Mouse (Mus musculus): ENCODE results near the gene Pdcd1lg2.

The Pdcd1lg2 gene

DNA sequence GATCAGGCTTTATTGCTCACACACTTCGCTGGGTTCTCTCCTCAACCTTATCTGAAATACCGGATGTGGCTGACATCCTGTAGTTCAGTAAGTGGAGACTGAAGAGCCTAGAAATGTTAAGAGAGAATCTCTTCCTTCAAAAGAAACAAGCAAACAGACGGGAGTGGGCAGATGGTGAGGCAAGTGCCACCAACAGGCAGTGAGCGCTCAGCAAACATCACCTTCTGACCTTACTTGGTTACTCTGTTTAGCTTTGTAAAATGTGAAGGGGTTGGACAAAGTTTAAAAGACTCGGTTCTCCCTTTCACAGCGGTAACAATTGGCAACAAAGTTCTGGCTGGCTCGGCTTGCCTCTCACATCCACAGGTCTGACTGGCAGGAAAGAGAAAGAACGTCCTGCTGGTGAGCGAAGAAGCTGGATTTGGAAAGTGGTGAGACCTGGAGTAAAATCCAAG lies 8.0 kb downstream of the Pdcd1lg2 start:
- DNase-seq (ENCODE audit: low read depth, low spot score) = no peak

DNA sequence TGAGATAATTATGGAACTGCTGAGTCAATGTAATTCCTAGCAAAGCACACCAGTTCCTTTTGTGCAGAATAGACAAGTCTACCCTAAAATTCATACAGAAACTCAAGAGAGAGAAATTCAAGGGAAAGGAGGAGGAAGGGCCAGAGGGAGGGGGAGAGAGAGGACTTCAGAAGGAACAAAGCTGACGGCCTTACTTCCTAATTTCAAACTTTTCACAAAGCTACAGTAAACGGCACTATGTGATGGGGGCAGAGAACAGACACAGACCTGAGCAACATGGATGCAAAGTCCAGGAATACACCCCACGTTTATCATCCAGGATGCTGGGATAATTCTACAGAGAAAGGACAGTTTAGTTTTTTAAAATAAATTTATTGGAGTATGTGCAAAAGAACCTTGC lies 8.8 kb downstream of the Pdcd1lg2 start:
- no peak for DNase-seq (ENCODE audit: low read depth, low spot score)

DNA sequence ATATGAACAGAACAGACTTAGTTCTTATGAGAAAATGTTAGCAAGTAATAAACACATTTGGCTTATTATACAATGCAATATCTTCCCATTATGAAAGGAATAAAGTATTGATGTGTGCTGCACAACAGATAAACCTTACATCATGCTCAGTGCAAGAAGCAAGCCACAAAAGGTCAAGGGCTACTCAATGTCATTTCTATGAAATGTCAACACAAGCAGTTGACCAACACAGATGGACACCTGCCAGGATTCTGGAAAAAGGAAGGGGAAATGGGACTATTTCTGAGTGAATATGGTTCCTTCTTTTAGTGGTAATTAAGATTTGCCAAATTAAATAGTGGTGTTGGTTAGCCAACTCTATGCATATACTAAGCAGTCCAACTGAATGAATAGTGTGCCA lies 9.2 kb downstream of the Pdcd1lg2 start:
- DNase-seq (ENCODE audit: low read depth, low spot score) = no peak

DNA sequence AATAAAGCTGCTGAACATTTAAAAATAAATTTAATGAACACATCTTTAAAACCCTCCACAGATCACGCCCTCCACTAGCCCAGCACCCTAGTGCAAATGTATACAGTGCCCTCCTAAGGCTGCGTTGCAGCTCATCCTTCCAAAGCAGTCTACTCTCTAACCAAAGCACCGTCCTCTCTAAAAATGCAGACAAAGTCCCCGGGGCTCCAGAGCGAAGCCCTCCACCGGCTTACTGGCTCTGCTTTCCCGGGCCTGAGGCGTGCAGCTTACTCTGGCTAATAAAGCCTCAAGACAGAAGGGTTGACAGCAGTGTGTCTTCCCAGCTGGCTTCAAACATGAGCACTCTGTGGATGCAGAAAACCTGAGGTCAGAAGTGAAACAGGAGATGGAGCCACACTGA lies 9.7 kb downstream of the Pdcd1lg2 start:
- DNase-seq (ENCODE audit: low read depth, low spot score) = no peak

DNA sequence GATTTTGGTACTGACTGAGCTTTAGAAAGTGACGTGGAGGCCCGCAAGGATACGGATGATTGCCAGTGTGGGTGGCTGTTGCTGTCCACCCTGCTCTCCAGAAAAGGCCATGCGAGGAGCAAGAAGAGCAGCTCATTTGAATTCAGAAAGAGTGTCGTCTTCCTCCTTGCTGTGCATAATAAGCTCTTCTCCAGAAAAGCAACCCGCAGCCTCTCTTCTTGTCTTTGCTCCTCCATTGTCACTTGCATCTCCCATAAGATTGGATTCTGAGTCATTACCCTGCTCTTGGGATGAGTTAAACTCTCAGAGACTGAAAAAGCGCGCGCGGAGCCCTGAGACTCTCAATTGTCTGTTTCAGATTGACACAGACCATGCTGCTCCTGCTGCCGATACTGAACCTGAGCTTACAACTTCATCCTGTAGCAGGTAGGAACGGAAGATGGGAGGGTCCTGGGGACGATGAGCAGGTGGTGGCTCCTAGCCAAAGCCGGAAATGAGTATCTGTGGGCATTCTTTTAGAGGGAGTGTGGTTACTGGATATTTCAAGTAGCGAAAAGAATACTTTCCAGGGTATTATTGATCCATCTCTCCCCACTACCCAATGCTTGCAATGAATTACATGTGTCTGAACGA lies 11.4 kb downstream of the Pdcd1lg2 start:
- DNase-seq (ENCODE audit: low read depth, low spot score) = no peak

DNA sequence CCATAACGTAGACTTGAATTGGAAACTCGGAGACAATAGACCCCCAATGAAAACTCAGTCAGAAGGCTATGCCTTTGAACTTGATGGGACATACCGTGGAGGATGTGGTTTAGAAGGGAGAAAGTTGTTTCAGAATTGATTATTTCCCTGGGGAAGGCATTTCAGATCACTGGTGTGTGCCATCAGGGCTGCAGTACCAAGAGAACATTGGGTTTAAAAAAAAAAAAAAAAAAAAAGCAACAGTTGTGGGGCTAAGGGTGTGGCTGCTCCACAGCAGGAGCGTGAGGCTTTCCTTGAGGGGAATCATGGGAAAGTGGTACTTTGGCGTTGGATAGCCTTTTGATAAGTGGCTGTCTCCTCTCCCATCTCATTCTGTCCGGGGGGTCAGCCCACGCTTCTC lies 12.1 kb downstream of the Pdcd1lg2 start:
- DNase-seq (ENCODE audit: low read depth, low spot score) = no peak

DNA sequence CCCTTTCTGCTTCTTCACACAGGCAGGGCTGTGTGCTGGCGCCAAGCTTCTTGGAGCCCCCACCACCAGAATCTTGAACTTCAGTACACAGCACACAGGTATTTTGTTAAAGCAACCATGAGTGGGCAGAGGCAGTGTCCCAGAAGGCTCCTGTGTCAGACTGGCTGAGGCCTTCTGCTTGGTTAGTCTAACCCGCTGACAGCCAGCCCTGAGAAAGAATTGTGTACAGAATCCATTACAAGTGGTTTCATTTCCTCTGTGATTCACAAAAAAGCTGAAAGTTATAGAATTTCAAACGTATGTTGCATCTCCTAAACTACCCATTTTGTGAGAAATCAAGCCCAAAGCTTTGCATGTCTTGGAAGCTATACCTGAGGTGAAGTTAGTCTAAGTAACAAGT lies 19.8 kb downstream of the Pdcd1lg2 start:
- DNase-seq (ENCODE audit: low read depth, low spot score) = no peak

DNA sequence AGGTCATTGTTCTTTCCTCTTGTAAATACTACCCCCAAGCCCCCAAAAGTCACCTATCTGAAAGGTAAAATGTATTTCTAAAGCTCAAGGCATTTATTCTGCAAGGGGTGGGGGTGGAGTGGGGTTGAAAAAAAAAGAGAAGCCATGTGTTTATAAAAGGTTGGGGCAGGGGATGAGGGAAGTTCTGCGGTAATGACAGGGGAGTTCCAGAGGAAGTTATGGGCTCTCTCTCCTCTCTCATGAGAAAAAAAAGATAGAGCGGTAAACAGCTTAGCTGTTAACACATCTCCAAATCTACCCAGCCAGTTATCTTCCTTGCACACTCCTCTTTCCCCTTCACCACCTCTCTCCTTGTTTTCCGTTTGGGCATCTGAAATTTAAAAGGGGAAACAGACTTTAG lies 20.2 kb downstream of the Pdcd1lg2 start:
- no peak for DNase-seq (ENCODE audit: low read depth, low spot score)

DNA sequence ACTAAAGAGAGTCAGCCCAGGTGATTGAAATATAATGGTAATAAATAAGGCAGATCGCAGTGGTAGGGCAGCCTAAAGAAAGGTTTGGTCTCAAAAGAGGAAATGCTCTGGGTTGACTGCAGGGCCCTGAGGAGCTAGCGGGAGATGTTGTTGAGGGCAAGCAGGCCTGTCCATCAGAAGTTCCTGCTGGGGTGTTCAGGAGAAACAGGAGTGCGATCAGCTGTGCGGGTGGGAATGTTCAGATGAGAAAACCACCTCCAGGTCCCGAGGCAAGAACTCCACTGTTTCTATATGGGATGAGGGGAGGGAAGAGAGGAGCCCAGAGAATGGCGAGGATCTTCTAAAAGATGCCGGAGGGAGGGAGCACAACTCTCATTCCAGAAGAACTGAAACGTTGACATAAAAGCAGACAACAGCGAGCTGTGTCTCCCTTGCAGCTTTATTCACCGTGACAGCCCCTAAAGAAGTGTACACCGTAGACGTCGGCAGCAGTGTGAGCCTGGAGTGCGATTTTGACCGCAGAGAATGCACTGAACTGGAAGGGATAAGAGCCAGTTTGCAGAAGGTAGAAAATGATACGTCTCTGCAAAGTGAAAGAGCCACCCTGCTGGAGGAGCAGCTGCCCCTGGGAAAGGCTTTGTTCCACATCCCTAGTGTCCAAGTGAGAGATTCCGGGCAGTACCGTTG lies 26.2 kb downstream of the Pdcd1lg2 start:
- DNase-seq (ENCODE audit: low read depth, low spot score) = no peak

DNA sequence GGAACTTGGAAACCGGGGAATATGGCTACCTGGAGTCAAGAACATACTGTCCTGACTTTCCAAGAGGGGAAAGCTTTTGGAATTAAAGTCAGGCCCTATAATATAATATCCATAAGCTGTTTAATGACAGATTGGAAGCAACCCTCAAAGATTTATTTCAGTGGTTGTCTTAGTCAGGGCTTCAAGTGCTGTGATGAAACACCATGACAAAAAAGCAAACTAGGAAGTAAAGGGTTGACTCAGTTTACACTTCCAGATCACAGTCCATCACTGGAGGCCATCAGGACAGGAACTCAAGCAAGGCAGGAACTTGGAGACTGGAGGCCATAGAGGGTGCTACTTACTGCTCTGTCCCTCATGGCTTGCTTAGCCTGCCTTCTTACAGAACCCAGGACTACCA lies 27.1 kb downstream of the Pdcd1lg2 start:
- DNase-seq (ENCODE audit: low read depth, low spot score) = no peak

DNA sequence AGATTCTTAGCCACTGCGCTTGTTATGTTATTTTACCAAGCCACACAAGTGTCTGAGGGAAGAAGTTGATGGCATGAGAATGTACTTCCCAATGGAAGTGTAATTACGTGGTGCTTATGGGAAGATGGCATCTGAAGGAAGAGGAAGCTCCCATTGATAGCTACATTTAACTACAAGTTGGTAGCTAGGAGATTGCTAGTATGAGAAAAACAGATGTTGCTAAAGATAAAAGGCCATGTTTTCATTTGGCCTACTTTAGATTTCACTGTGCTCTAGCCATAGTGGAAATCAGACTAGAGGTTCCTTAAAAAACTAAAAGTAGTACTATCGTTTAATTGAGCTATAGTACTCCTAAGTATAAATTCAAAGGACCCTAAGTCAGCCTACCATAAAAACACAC lies 28.5 kb downstream of the Pdcd1lg2 start:
- DNase-seq (ENCODE audit: low read depth, low spot score) = no peak

DNA sequence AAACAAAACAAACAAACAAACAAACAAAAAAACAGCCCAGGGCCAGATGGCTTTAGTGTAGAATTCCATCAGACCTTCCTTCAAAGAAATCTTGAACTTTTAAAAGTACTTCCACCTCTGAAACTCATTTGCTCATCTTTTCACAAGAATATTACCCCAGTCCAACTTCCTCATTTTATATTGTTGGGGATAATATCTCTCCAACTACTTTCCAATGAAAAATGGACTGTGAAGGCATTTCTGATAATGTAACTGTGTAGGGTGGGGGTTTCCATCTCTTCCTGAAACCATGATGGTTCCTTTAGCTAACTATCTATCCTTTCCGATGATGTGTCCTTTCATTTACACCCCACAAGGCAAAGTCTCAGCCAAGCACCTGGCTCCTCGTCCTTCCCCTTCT lies 31.8 kb downstream of the Pdcd1lg2 start:
- no peak for DNase-seq (ENCODE audit: low read depth, low spot score)

DNA sequence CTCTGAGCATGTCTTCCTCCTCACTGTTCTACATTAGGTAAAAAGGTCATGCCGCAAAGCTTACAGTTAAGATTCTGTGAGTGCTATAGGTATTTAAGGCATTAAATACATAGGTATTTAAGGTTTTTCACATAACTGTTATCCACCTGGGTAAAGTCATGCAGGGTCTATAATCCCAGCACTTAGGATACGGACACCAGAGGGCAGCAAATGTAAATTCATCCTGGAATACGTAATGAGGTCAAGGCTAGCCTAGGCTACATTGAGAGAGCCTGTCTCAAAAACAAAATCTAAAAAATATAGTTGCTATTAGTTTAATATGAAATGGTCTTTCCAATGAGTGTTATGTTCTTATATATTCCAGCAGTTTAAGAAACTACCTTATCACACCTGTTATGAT lies 33.6 kb downstream of the Pdcd1lg2 start:
- DNase-seq (ENCODE audit: low read depth, low spot score) = no peak

DNA sequence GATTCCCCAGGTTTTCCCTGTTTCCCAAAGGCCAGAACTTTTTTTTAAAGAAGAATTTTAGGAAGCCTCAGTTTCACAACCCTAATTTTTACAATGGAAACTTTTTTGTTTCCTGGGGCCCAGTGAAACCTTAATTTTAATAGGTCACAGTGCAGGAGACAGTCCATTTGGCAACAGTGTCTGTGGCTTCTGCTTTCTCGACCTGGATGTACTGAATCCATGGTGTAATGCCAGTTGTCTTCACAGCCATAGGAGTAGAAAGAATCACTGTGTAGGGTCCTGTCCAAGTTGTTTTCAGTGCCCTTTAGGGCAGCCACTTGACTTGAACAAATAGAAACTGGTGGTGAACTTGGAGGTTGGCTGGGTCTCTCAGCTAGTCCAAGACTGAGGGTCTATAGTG lies 37.7 kb downstream of the Pdcd1lg2 start:
- no peak for DNase-seq (ENCODE audit: low read depth, low spot score)

DNA sequence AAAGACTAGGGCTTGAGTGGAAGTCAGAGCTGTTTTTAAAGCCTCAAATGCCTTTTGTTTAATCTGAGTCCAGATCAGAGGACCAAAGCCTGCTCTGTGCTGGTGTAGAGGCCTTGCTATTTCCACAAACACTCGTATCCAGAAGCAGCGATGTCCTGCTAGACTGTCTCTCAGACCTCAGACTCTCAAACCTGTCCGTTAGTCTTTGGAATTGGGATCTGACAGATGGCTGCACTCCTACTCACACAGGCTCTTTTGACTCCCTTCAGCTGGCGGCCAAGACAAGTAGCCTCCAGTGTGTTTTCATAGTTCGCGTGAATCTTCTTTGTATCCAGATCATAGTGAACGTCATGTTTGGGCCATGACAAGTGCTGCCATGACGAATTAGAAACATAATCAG lies 39.7 kb downstream of the Pdcd1lg2 start:
- no peak for DNase-seq (ENCODE audit: low read depth, low spot score)

DNA sequence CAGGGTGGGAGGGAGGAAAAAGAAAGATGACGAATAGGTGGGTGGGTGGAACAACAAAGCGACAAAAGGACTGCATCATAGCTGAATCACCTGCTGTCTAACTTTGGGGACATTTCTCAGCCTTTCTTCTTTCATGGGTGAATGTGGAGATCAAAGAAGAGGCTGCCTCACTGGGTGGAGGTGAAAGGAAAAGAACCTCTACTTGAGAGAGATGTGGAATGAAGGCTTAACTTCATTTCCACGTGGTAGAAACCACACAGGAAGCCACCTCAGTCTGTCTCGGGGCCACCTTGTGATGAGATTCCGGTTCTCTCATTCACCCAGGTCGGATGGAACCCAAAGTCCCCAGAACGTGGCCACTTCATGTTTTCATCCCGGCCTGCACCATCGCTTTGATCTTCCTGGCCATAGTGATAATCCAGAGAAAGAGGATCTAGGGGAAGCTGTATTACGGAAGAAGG lies 43.5 kb downstream of the Pdcd1lg2 start:
- DNase-seq (ENCODE audit: low read depth, low spot score) = no peak

DNA sequence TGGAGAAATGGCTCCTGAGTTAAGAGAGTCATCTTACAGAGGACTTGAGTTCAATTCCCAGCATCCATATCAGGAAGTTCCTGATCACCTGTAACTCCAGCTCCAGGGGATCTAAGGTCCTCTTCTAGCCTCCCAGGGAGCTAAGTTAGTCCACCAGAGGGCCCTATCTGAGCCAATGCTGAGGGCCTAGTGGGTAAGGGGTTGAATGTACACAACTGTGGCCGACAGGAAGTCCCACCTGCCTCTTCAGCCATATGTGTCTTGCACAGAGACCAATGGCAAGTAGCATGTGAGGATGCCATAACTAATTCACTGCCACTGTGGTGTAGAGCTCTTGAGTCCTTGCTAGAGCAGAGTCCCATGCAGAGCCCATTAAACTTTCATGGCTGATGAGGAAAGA lies 44.4 kb downstream of the Pdcd1lg2 start:
- DNase-seq (ENCODE audit: low read depth, low spot score) = no peak

DNA sequence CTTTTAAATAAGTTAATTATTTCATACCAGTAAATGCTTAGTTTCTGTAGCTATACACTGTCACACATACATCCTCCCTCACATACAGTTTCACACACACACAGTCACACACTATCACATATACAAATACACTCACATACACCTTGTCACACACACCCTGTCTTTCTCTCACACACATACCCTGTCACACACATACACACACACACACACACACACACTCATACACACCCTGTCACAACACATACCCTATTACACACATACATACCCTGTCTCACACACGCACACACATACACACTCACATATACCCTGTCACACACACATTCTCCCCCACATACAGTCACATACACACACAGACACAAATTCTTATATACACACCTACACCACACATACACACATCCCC lies 47.3 kb downstream of the Pdcd1lg2 start:
- DNase-seq (ENCODE audit: low read depth, low spot score) = no peak

DNA sequence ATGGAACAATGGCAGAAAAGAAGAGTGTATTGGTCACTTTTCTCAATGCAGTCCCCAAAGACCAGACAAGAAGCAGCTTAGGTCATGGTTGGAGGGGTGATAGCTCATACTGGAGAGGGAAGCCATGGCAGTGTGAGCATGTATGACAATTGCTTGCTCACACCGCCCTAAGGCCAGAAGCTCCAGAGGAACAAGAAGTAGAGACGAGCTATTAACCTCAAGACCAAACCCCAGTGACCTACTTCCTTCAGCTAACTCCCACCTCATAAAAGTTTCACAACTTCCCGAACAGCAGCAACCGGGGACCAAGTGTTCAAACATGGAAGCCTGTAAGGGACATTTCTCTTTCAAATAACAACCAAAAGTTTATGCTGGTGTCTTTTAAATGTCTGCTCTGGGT lies 51.7 kb downstream of the Pdcd1lg2 start:
- no peak for DNase-seq (ENCODE audit: low read depth, low spot score)

DNA sequence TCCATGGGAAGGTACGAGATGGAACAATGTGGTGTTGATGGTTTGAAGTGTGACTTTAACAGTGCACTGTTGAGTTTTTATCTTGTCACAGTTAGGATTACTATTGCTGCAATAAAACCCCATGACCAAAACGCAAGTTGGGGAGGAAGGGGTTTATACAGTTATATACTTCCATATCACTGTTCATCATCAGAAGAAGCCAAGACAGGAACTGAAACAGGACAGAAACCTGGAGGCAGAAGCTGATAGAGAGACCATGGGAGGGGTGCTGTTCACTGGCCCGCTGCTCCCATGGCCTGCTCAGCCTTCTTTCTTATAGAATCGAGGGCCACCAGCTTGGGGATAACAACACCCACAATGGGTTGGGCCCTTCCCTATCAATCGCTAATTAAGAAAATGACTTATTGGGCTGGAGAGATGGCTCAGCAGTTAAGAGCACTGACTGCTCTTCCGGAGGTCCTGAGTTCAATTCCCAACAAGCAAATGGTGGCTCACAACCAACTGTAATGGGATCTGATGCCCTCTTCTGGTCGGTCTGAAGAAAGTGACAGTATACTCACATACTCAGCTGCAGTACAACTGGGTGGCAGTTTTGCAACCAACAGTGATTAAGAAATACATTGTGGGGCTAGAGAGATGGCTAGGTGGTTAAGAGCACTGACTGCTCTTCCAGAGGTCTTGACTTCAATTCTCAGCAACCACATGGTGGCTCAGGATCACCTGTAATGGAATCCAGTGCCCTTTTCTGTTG lies 53.1 kb downstream of the Pdcd1lg2 start:
- no peak for DNase-seq (ENCODE audit: low read depth, low spot score)

DNA sequence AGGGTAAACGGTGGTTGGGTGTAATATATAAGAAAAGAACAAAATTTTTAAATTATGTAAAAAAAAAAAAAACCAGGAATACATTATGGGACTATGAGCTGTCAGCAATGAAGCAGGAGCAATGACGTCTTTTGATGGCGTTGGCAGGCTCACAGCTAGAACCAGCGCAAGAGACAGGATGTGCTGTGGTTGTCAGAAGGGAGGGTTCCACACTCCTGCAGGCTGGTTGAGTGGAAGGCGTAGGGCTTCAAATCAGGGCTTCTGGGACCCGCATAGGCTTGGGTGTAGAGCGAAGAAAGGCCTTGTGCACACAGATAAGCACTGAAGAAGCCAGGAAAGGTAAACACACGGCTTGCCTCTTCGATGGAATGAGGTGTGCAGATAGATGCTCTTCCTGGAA lies 56.1 kb downstream of the Pdcd1lg2 start:
- DNase-seq (ENCODE audit: low read depth, low spot score) = no peak

DNA sequence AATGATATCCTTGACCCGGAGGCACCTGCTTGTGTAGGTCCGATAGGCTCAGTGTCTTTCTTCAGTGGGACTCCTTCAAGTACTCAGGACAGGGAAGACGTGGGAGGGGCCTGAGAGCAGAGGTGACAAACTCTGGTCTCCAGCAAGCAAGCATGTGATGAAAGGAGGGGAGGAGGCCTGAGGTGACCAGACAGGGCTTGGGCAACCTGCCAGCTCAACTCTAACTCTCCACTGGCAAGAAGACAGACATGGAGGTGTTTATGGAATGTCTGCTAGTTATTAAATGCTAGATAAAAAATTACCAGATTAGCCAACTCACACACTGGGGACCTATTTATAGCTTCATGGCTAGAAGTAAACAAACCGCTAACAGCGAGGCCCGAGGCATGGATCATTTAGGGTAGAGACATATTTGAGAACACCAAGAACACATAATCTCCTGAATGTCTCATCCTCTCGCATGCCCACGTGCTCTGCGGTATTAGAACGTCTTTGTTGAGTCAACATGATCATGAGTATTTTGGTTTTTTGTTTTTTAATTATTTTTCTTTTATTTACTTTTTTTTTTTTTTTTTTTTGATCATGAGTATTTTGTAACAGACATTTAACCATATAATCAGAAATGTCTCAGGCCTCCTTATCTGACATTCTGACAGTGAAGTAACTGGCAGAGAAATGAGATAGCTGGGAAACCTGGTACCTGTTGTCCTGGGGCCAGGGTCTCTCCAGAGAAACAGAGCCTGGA lies 58.4 kb downstream of the Pdcd1lg2 start:
- DNase-seq (ENCODE audit: low read depth, low spot score) = no peak

All from c-Kit-negative CD71-positive TER-119-positive erythroid progenitor cells, embryonic 14.5 days (primary cell).